Mouse (Mus musculus) kidney, postnatal 0 days (tissue): ENCODE measurements around the gene Pycr2. TPM values are rescaled to one million over a fixed set of nuclear protein-coding genes. Genes with fewer than 3 reads are reported as not detected.

ENCODE experiments used
- ATAC-seq: fragments of 200-750 bp; cut with Nextera tagmentation; replicated peaks from 2 replicates; pipeline ENCODE4 v1.8.0; 2017; ENCODE audit warnings: low read depth, moderate number of reproducible peaks, moderate TSS enrichment, moderate library complexity; ENCODE audit not compliant: low FRiP score
- DNase-seq: peaks from one replicate; pipeline ENCODE4 v3.0.0-alpha.2; 2016; ENCODE audit warnings: low spot score
- H3K27ac ChIP-seq: fragments of 300-500 bp; sonication (generic); 2 replicates; pipeline ENCODE4 v1.5.1; 2014; ENCODE audit warnings: mild to moderate bottlenecking
- H3K27me3 ChIP-seq: fragments of 300-500 bp; sonication (generic); 2 replicates; pipeline ENCODE4 v1.6.1; 2014; ENCODE audit warnings: low read length, mixed read lengths; ENCODE audit not compliant: insufficient read depth
- H3K36me3 ChIP-seq: fragments of 300-500 bp; sonication (generic); 2 replicates; pipeline ENCODE4 v1.6.1; 2014; ENCODE audit warnings: low read length, mixed read lengths; ENCODE audit not compliant: insufficient read depth
- H3K4me1 ChIP-seq: fragments of 300-500 bp; sonication (generic); replicated peaks from 2 replicates; pipeline ENCODE4 v1.6.1; 2014; ENCODE audit warnings: antibody characterized with exemption, low read length, mixed read lengths; ENCODE audit not compliant: insufficient read depth
- H3K4me2 ChIP-seq: fragments of 300-500 bp; sonication (generic); 2 replicates; pipeline ENCODE4 v1.6.1; 2014; ENCODE audit warnings: mild to moderate bottlenecking, low read length, moderate library complexity, mixed read lengths
- H3K4me3 ChIP-seq: fragments of 300-500 bp; sonication (generic); replicated peaks from 2 replicates; pipeline ENCODE4 v1.5.1; 2014; ENCODE audit warnings: low read depth, low read length
- H3K9ac ChIP-seq: fragments of 300-500 bp; sonication (generic); 2 replicates; pipeline ENCODE4 v1.6.1; 2014; ENCODE audit warnings: low read depth, low read length
- H3K9me3 ChIP-seq: fragments of 300-500 bp; sonication (generic); replicated peaks from 2 replicates; pipeline ENCODE4 v1.6.1; 2016; ENCODE audit warnings: low read length, inconsistent platforms, mixed read lengths
- CTCF ChIP-seq: IDR thresholded peaks from 2 replicates; pipeline ENCODE4 v1.5.1; 2016; ENCODE audit warnings: antibody characterized with exemption, low read depth, mild to moderate bottlenecking, moderate library complexity
- WGBS: fragments of 180-500 bp; shearing (Covaris S2); extraction: QIAGEN DNeasy Blood & Tissue Kit; methylation state at CpG from one replicate; pipeline ENCODE4 v1.1.7; 2014; 5-methylcytosine and 5-hydroxymethylcytosine counted together
- polyA plus RNA-seq: library from polyadenylated mRNA; unstranded; fragments of >200 nt; fragmentation: Nextera tagmentation; extraction: Ambion mirVana; gene quantifications from 2 replicates; pipeline ENCODE4 v1.2.1, GENCODE M21; 2015

Gene Pycr2
- polyA plus RNA-seq, 1 experiment from 2014 or later = 72.6 TPM

DNA sequence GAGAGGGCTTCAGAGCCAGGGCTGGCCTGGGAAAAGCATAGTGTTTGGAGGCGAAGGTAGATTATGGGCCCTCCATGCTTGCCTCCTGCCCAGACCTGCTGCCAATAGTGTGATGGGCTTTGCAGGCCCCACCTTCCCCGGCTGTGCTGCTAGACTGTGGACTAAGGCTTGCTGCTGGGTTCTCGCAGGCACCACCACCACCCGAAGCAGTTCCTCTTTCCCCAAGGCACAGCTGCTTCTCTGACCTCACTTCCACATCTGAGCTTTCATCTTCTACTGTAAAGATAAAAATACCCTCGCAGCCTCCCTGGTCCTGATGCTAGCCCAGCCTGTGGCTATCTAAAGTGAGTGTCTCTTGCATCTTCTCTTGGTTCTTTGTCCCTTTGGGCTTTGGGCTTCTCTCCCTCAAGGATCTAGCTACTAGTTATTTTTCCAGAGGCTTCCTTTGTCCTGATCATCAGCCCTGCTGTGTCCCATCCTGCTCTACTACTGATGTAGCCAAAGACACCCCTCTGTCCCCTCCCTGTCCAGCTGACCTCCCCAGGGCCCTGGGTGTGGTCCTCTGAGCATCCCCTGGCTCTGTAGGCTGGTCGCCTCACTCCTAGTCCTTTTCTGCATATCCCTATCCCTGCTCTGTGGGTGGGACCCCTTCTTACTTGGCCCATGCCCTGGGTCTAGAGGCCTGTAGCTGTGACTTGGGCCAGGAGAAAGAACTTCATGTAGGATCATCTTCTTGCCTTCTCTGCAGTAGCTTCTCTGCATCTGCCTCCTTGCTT, 18.4 kb downstream of the Pycr2 start:
- Histone ChIP-seq H3K27me3 (no peaks in the 10 kb centered on the region), H3K27ac (no peak overlapping the region), H3K9me3 (no peaks in the 10 kb centered on the region), H3K36me3 (no peaks in the 10 kb centered on the region), H3K9ac (no peak overlapping the region), H3K4me1 (no peaks in the 10 kb centered on the region), H3K4me3 (no peak overlapping the region), H3K4me2 (no peak overlapping the region)
- WGBS = 62% methylated on average over 6 of the region's 6 CpGs
- no peak for DNase-seq
- no peak for ATAC-seq
- no peak for TF ChIP-seq CTCF

DNA sequence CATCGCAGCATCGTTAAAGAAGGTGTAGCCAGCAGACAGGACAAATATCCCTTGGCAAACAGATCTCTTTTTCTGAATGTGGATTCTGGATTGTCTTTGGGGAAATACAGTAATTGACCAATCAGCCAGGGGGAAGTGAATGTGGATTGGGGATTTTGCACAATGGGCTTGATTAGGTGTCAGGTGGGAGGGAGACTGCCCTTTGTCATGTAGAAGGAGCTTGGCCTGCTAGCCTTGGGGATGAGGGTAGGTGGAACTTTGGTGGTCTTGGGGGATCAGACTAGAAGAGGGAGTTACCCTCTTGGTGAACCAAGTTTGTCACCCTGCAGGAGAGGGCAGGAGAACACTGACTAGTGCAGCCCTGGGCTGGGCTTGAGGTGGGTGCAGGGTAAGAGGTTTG, 20.6 kb downstream of the Pycr2 start:
- 45% methylated on average over 2 of the region's 2 CpGs for WGBS
- no peak for ATAC-seq
- Histone ChIP-seq H3K27ac (no peak overlapping the region), H3K9me3 (no peaks in the 10 kb centered on the region), H3K4me1 (no peaks in the 10 kb centered on the region), H3K36me3 (no peaks in the 10 kb centered on the region), H3K27me3 (no peaks in the 10 kb centered on the region), H3K4me2 (no peak overlapping the region), H3K9ac (no peak overlapping the region), H3K4me3 (no peak overlapping the region)
- no peak for TF ChIP-seq CTCF
- no peak for DNase-seq

DNA sequence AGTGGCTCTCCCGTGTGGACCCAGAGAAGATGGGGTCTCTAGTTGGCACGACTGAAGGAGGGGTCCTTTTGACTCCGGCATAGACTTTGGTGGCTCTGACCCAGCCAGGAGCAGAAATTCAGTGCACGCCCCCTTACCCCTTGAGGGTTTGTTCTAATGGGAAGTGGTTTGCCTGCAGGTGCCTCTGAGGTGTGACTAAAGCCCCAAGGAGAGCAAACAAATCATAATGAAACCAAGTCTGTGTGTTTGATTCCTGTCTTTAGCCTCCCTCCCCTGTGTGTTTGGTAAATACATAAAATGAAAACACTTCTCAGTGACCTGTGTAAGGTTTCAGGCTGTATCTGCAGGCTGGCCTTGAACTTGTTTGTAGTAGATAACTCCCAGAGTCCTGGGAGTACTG, 22.2 kb downstream of the Pycr2 start:
- ATAC-seq (no peak), DNase-seq (no peak)
- H3K36me3 ChIP-seq = no peaks in the 10 kb centered on the region
- no peak for TF ChIP-seq CTCF
- H3K27me3 ChIP-seq = no peaks in the 10 kb centered on the region
- no peak overlapping the region for H3K27ac ChIP-seq
- H3K4me2 ChIP-seq = no peak overlapping the region
- no peak overlapping the region for H3K9ac ChIP-seq
- WGBS = 69% methylated on average over 4 of the region's 4 CpGs
- no peaks in the 10 kb centered on the region for H3K9me3 ChIP-seq
- H3K4me1 ChIP-seq = no peaks in the 10 kb centered on the region
- H3K4me3 ChIP-seq = no peak overlapping the region

DNA sequence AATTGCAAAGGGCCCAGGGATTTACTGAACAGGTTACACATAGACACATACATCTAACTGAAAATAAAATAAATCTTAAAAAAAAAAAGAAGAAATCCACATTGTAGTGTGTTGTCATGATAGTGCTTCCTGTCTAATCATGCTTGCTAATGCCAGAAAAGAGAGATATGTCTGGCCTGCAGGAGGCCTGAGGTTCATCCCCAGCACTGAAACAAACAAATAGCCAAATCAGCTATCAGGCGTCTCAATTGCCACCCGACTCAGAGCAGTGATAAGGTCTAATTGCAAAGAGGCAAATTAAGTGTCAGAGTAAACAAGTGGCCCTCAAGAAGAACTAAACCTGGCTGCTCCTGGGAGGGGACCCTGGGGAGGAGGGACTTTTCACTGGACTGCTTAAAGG, 25.5 kb downstream of the Pycr2 start:
- Histone ChIP-seq H3K9me3 (no peaks in the 10 kb centered on the region), H3K27me3 (peaks cover 9% of the 10 kb centered on the region; the same call in 1 of the 2 replicates), H3K27ac (no peak overlapping the region), H3K4me2 (no peak overlapping the region), H3K4me3 (no peak overlapping the region), H3K4me1 (no peaks in the 10 kb centered on the region), H3K9ac (no peak overlapping the region), H3K36me3 (no peaks in the 10 kb centered on the region)
- WGBS = 32% methylated on average over 2 of the region's 2 CpGs
- DNase-seq (no peak), ATAC-seq (no peak)
- TF ChIP-seq CTCF = no peak

DNA sequence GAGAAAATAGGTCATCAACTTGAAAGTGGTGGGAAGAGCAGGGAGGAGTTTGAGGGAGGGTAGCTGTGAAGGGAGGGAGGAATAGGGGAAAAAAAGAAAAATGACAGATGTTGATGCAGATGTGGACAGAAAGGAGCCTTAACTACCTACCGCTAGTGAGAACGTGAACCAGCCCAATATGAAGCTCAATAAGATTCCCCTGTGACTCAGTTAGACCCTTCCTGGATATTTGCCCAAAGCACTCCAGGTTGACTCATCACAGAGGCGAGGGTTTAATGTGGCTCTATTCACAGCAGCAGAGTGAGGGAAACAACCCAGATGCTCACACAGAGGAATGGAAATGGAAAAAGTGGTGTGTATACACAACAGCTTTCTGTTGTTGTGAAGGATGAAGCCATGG, 27.0 kb downstream of the Pycr2 start:
- ATAC-seq = no peak
- Histone ChIP-seq H3K9ac (no peak overlapping the region), H3K27ac (no peak overlapping the region), H3K4me3 (no peak overlapping the region), H3K27me3 (peaks cover 9% of the 10 kb centered on the region; the same call in 1 of the 2 replicates), H3K36me3 (no peaks in the 10 kb centered on the region), H3K9me3 (no peaks in the 10 kb centered on the region), H3K4me2 (no peak overlapping the region), H3K4me1 (no peaks in the 10 kb centered on the region)
- WGBS = 70% methylated on average over 3 of the region's 3 CpGs
- no peak for TF ChIP-seq CTCF
- no peak for DNase-seq

DNA sequence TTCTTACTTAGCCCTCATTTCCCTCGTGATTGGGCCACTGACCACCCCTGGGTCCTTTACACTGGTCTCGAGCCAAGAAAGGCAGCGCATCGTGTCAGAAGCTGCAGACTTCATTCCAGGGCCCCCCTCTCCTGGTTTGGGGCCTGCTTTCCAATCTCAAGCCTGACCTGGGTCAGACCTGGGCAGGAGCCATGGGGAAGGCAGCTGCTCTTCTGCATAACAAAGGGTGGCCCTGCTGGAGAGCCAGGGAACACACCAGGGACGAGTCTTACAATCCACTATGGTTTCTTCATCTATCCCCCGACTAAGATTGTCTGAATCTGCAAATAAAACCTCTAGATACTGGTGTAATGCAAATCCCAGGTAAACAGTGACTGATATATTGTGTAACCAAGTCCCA, 29.6 kb downstream of the Pycr2 start:
- 33% methylated on average over 6 of the region's 6 CpGs for WGBS
- H3K27me3 ChIP-seq = peaks cover 9% of the 10 kb centered on the region; the same call in 1 of the 2 replicates
- no peaks in the 10 kb centered on the region for H3K4me1 ChIP-seq
- H3K9ac ChIP-seq = no peak overlapping the region
- H3K36me3 ChIP-seq = no peaks in the 10 kb centered on the region
- H3K4me2 ChIP-seq = no peak overlapping the region
- no peak overlapping the region for H3K27ac ChIP-seq
- no peak for ATAC-seq
- TF ChIP-seq CTCF = no peak
- DNase-seq = no peak
- H3K4me3 ChIP-seq = no peak overlapping the region
- H3K9me3 ChIP-seq = no peaks in the 10 kb centered on the region
